Mouse (Mus musculus) olfactory bulb, adult 2 months (tissue): ENCODE measurements around the gene Prrx1. TPM values are rescaled to one million over a fixed set of nuclear protein-coding genes. Genes with fewer than 3 reads are reported as not detected.

ENCODE experiments used
- H3K27ac ChIP-seq: fragments of 200-500 bp; 2 replicates; pipeline ENCODE4 v1.5.1; 2012; ENCODE audit warnings: low read depth, low read length; ENCODE audit not compliant: insufficient read depth
- H3K4me1 ChIP-seq: fragments of 200-500 bp; 2 replicates; pipeline ENCODE4 v1.6.1; 2012; ENCODE audit warnings: low read length; ENCODE audit not compliant: control insufficient read depth, insufficient read depth
- H3K4me3 ChIP-seq: fragments of 200-500 bp; 2 replicates; pipeline ENCODE4 v1.5.1; 2012; ENCODE audit warnings: mild to moderate bottlenecking, low read depth, low read length, moderate library complexity; ENCODE audit not compliant: insufficient read depth
- CTCF ChIP-seq: fragments of 200-500 bp; IDR thresholded peaks from 2 replicates; pipeline ENCODE4 v1.5.1; 2012; ENCODE audit warnings: low read depth, mild to moderate bottlenecking, low read length, moderate library complexity; ENCODE audit not compliant: insufficient read depth
- POLR2A ChIP-seq: fragments of 200-500 bp; IDR thresholded peaks from 2 replicates; pipeline ENCODE4 v1.6.1; 2012; ENCODE audit warnings: mild to moderate bottlenecking, low read depth, low read length, moderate library complexity; ENCODE audit not compliant: insufficient read depth
- WGBS: fragments of 180-500 bp; shearing (Covaris S2); methylation state at CpG from one replicate; pipeline ENCODE4 v1.1.7; 2018; 5-methylcytosine and 5-hydroxymethylcytosine counted together
- polyA plus RNA-seq: library from polyadenylated mRNA; stranded (reverse); fragments of >200 nt; gene quantifications from 2 replicates; pipeline ENCODE4 v1.2.4, GENCODE M21; 2012; ENCODE audit warnings: low replicate concordance; ENCODE audit not compliant: missing spikeins, insufficient read depth, insufficient read length

The Prrx1 gene
- polyA plus RNA-seq: not detected in 2 replicates

- H3K4me1 ChIP-seq: peaks cover 12% of the 10 kb centered on the region; the same call in 1 of the 2 replicates
- H3K4me3 ChIP-seq: peak within 1 kb of the TSS; percentile 63
- TF ChIP-seq CTCF (no peak), POLR2A (no peak)
- WGBS: 1% methylated on average over 17 of the region's 17 CpGs
- H3K27ac ChIP-seq: 0 out of 2 replicates have a peak within 1 kb of the TSS, but pooled peaks have one; percentile 15
These were observed at the start of gene Prrx1 for GRCm38 (mm10) chr1:163313101-163313773. Gene Prrx1, minus strand, starts transcription at chr1:163313710.

- Histone ChIP-seq H3K27ac (no peak overlapping the region), H3K4me3 (no peak overlapping the region), H3K4me1 (peaks cover 6% of the 10 kb centered on the region; the same call in 1 of the 2 replicates)
- TF ChIP-seq POLR2A (no peak), CTCF (no peak)
- 45% methylated on average over 8 of the region's 8 CpGs for WGBS
These were observed 48.7 kb upstream of the Prrx1 start for GRCm38 (mm10) chr1:163362202-163362601.

- no peak overlapping the region for H3K27ac ChIP-seq
- TF ChIP-seq CTCF (no peak), POLR2A (no peak)
- peaks cover 6% of the 10 kb centered on the region; the same call in 1 of the 2 replicates for H3K4me1 ChIP-seq
- 45% methylated on average over 5 of the region's 5 CpGs for WGBS
- no peak overlapping the region for H3K4me3 ChIP-seq
These were observed 47.9 kb upstream of the Prrx1 start for GRCm38 (mm10) chr1:163361376-163361775.

GRCm38 (mm10) chr1:163360796-163361195 lies 47.3 kb upstream of the Prrx1 start:
- 62% methylated on average over 6 of the region's 6 CpGs for WGBS
- TF ChIP-seq CTCF (no peak), POLR2A (no peak)
- no peak overlapping the region for H3K27ac ChIP-seq
- H3K4me1 ChIP-seq: peaks cover 6% of the 10 kb centered on the region; the same call in 1 of the 2 replicates
- H3K4me3 ChIP-seq: no peak overlapping the region

GRCm38 (mm10) chr1:163359521-163359920 lies 46.0 kb upstream of the Prrx1 start:
- TF ChIP-seq CTCF: no peak
- no peak for TF ChIP-seq POLR2A
- Histone ChIP-seq H3K4me1 (peaks cover 6% of the 10 kb centered on the region; the same call in 1 of the 2 replicates), H3K27ac (no peak overlapping the region), H3K4me3 (no peak overlapping the region)
- 92% methylated on average over 3 of the region's 3 CpGs for WGBS

- TF ChIP-seq CTCF (no peak), POLR2A (no peak)
- no peak overlapping the region for H3K27ac ChIP-seq
- 79% methylated on average over 7 of the region's 7 CpGs for WGBS
- H3K4me3 ChIP-seq: no peak overlapping the region
- peaks cover 6% of the 10 kb centered on the region; the same call in 1 of the 2 replicates for H3K4me1 ChIP-seq
These were observed 44.7 kb upstream of the Prrx1 start for GRCm38 (mm10) chr1:163358165-163358564.

- Histone ChIP-seq H3K4me3 (no peak overlapping the region), H3K27ac (no peak overlapping the region), H3K4me1 (peaks cover 6% of the 10 kb centered on the region; the same call in 1 of the 2 replicates)
- TF ChIP-seq CTCF (no peak), POLR2A (no peak)
- WGBS: 47% methylated on average over 6 of the region's 6 CpGs
These were observed 44.2 kb upstream of the Prrx1 start for GRCm38 (mm10) chr1:163357733-163358132.

- no peak for TF ChIP-seq CTCF
- TF ChIP-seq POLR2A: no peak
- H3K27ac ChIP-seq: no peak overlapping the region
- no peaks in the 10 kb centered on the region for H3K4me1 ChIP-seq
- 56% methylated on average over 4 of the region's 4 CpGs for WGBS
- H3K4me3 ChIP-seq: no peak overlapping the region
These were observed 42.7 kb upstream of the Prrx1 start for GRCm38 (mm10) chr1:163356167-163356566.

- Histone ChIP-seq H3K4me1 (no peaks in the 10 kb centered on the region), H3K4me3 (no peak overlapping the region), H3K27ac (no peak overlapping the region)
- WGBS: 52% methylated on average over 3 of the region's 3 CpGs
- TF ChIP-seq CTCF (no peak), POLR2A (no peak)
These were observed 42.2 kb upstream of the Prrx1 start for GRCm38 (mm10) chr1:163355626-163356156.
